ENCODE assay signal across 7 mouse cellular contexts in the genomic region with DNA sequence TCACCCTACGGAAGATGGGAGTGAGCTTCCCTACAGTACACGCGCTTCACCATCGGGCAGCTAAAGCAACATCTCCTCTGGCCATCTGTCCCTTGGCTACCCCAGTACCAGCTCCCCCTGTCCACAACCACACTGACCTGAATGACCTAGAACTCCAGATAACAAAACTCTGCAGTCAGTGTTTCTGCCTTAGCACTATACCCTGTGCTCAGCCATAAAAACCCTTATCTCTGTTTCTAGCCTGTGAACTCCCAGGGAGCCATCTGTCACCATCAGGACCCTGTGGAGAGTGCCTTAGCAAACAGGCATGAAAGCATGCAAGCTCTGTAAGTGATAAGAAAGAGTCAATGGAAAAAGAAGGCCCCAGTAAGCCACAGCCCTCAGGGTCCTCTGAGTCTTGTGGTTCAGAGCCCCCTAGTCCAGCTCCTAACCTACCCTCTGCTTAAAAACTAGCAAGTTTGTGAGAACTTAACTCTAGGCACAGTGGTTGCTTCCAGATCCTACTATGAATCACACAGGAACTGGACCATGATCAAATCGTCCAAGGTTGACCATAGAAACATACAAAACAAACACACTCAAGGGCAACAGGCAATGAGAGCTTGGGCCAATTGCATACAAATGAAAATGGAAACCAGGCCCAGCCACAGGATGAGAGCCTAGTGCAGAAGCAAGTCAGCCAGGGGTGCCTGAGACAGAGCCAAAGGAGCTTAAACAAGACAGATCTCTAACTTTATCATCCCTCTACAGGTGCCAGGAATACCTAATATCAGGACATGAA. TPM values are rescaled to one million over a fixed set of nuclear protein-coding genes. Genes with fewer than 3 reads are reported as not detected.
DNase-seq lines count a peak whose midpoint lies in the region; ATAC-seq and TF ChIP-seq lines count a peak whose summit lies in the region.

No protein-coding gene starts in this region.

- DNase-seq in G1E (ENCODE audit: low spot score) = peak; percentile 70
- peak; percentile 68 for DNase-seq in adrenal gland, postnatal 10 days
- DNase-seq in heart, postnatal 0 days (ENCODE audit: low spot score) = peak; percentile 53
- peak; percentile 73 for DNase-seq in yolk sac, embryonic 10.5 days (ENCODE audit: low spot score)
- no peak for DNase-seq in frontal cortex, postnatal 25 days (ENCODE audit: low spot score in 2 of 2)

- H3K27me3 ChIP-seq in G1E (ENCODE audit: insufficient read depth, low read length) = peaks cover 3% of the 10 kb centered on the region; the same call in 1 of the 2 replicates
- no peaks in the 10 kb centered on the region for H3K27me3 ChIP-seq in heart, postnatal 0 days (ENCODE audit: control insufficient read depth, insufficient read depth, low read length)
- no peaks in the 10 kb centered on the region for H3K27me3 ChIP-seq in limb, embryonic 15.5 days

- H3K4me3 ChIP-seq in G1E (ENCODE audit: low read depth, low read length) = peak overlapping the region; percentile 17; the same call in 1 of the 2 replicates
- H3K4me3 ChIP-seq in heart, postnatal 0 days (ENCODE audit: low read depth, low read length) = no peak overlapping the region
- H3K4me3 ChIP-seq in limb, embryonic 15.5 days = no peak overlapping the region

- TF ChIP-seq CTCF in G1E (IDR thresholded peaks at IDR 0.05; ENCODE audit: low read depth, low read length) = no peak
- no peak for TF ChIP-seq CTCF in heart, postnatal 0 days (IDR thresholded peaks at IDR 0.05; ENCODE audit: low read depth)

- H3K9ac ChIP-seq in heart, postnatal 0 days (replicated peaks; ENCODE audit: low read depth, low read length) = no peak overlapping the region
- no peak overlapping the region for H3K9ac ChIP-seq in limb, embryonic 15.5 days

- H3K4me2 ChIP-seq in heart, postnatal 0 days (ENCODE audit: low read depth, low read length) = no peak overlapping the region
- no peak overlapping the region; the same call in 1 of the 2 replicates for H3K4me2 ChIP-seq in limb, embryonic 15.5 days

- peaks cover 84% of the 10 kb centered on the region for H3K36me3 ChIP-seq in G1E (replicated peaks)
- H3K36me3 ChIP-seq in heart, postnatal 0 days (replicated peaks; ENCODE audit: control insufficient read depth, insufficient read depth, low read length) = peaks cover 42% of the 10 kb centered on the region
- H3K36me3 ChIP-seq in limb, embryonic 15.5 days = peaks cover 26% of the 10 kb centered on the region

- H3K27ac ChIP-seq in heart, postnatal 0 days (ENCODE audit: low read depth) = peak overlapping the region; percentile 88
- peak overlapping the region; percentile 93 for H3K27ac ChIP-seq in limb, embryonic 15.5 days

- TF ChIP-seq EP300 in heart, postnatal 0 days (IDR thresholded peaks at IDR 0.05; ENCODE audit: low read depth) = no peak

- 22% methylated on average over 5 of the region's 5 CpGs for WGBS in heart, postnatal 0 days
- 78% methylated on average over 5 of the region's 5 CpGs for WGBS in limb, embryonic 15.5 days

- peaks cover 66% of the 10 kb centered on the region for H3K4me1 ChIP-seq in G1E (ENCODE audit: insufficient read depth, low read depth, low read length)
- H3K4me1 ChIP-seq in heart, postnatal 0 days (ENCODE audit: control insufficient read depth, insufficient read depth) = peaks cover 56% of the 10 kb centered on the region
- peaks cover 72% of the 10 kb centered on the region for H3K4me1 ChIP-seq in limb, embryonic 15.5 days

- no peaks in the 10 kb centered on the region for H3K9me3 ChIP-seq in G1E (replicated peaks)
- no peaks in the 10 kb centered on the region for H3K9me3 ChIP-seq in heart, postnatal 0 days (replicated peaks; ENCODE audit: control insufficient read depth, low read length)
- H3K9me3 ChIP-seq in limb, embryonic 15.5 days = no peaks in the 10 kb centered on the region

- peak; percentile 91 for ATAC-seq in G1E (ENCODE audit: extremely low read depth, insufficient number of reproducible peaks, low FRiP score, poor library complexity, severe bottlenecking)
- ATAC-seq in heart, postnatal 0 days (ENCODE audit: insufficient read depth, low read depth) = peak; percentile 51
- ATAC-seq in limb, embryonic 15.5 days (ENCODE audit: insufficient number of reproducible peaks, low FRiP score, low TSS enrichment, low read depth) = peak; percentile 42; the same call in 1 of the 2 replicates
- no peak for ATAC-seq in frontal cortex, adult (ENCODE audit: low TSS enrichment)

RNA-seq across cellular contexts. Expression of a gene that starts 45.3 kb away (rescaled TPM):
- total RNA-seq in G1E (2014; fragmentation: Nextera tagmentation) (69.9 and 74.3 TPM in 2 replicates), G1E (2017) (73.1 and 75.5 TPM in 2 replicates)
- 15.8 and 20.3 TPM in 2 replicates for polyA plus RNA-seq in G1E (2012)
- 10 to 100 TPM; 60.7 to 77.0 TPM for total RNA-seq in adrenal gland, postnatal 10 days (2021)
- total RNA-seq in heart, postnatal 0 days (2014; rRNA removed; ENCODE audit: low replicate concordance) = 424 and 484 TPM in 2 replicates
- 52.2 and 59.9 TPM in 2 replicates for polyA plus RNA-seq in heart, postnatal 0 days (2015; fragmentation: Nextera tagmentation; extraction: Ambion mirVana)
- polyA plus RNA-seq in limb, embryonic 15.5 days (2015; fragmentation: Nextera tagmentation; extraction: Ambion mirVana) = 45.0 TPM in 2 replicates

RNA-seq across cellular contexts. Expression of a gene that starts 48.5 kb away (rescaled TPM):
- total RNA-seq in G1E (2014; fragmentation: Nextera tagmentation) = not detected in 2 replicates
- total RNA-seq in G1E (2017) = not detected in 2 replicates
- 0.03 and 0.07 TPM in 2 replicates for polyA plus RNA-seq in G1E (2012)
- 10 to 100 TPM; 10.1 to 24.6 TPM for total RNA-seq in adrenal gland, postnatal 10 days (2021)
- total RNA-seq in heart, postnatal 0 days (2014; rRNA removed; ENCODE audit: low replicate concordance) = not detected in 2 replicates
- polyA plus RNA-seq in heart, postnatal 0 days (2015; fragmentation: Nextera tagmentation; extraction: Ambion mirVana) = 33.5 and 42.8 TPM in 2 replicates
- not detected in 2 replicates for polyA plus RNA-seq in limb, embryonic 15.5 days (2015; fragmentation: Nextera tagmentation; extraction: Ambion mirVana)

Comparison
In these comparisons a context has a peak if more than half of its experiments do, and no peak if none do; other contexts are left out.
1. DNase-seq: peak in G1E (single experiment), adrenal gland, postnatal 10 days (single experiment), heart, postnatal 0 days (single experiment) and yolk sac, embryonic 10.5 days (single experiment); none in frontal cortex, postnatal 25 days (0 of 2).
2. RNA of a gene that starts 48.5 kb away (total RNA-seq): 10.1 to 24.6 TPM in adrenal gland, postnatal 10 days; not detected in G1E and not detected in heart, postnatal 0 days; every median in the first group is over 10 times any median in the second.